Mouse (Mus musculus) liver, adult 2 months (tissue): ENCODE results near the gene Sh3bp2.

ENCODE experiments used
- CTCF ChIP-seq: fragments of 200-500 bp; IDR thresholded peaks from 2 replicates; pipeline ENCODE4 v1.5.1; 2011; ENCODE audit warnings: low read depth, low read length, control low read depth
- POLR2A ChIP-seq: fragments of 200-500 bp; IDR thresholded peaks from 2 replicates; pipeline ENCODE4 v1.6.1; 2011; ENCODE audit warnings: low read length, control low read depth; ENCODE audit not compliant: insufficient read depth; ENCODE audit errors: extremely low read depth

DNA sequence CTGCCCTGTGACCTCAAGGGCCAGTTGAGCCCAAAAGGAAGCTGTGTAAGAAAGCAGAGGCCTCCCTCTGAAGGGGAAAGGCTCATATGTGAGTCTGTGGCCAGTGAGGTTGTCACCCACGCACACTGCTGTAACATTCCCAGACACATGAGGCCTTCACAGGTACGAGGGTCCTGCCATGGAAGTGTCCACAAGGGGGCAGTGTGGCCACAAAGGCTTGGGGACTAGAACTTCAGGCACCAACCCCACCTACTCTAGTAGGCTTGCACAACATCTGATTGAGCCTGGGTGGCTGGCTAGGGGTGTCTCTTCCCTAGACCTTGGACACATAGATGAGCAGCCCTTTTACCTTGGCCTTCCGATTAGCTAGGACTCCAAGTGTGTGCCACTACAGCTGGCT, 7.7 kb upstream of the Sh3bp2 start:
- peak; percentile 99 for TF ChIP-seq CTCF
- no peak for TF ChIP-seq POLR2A
